Mouse (Mus musculus): ENCODE measurements around the gene Shisa3. TPM values are rescaled to one million over a fixed set of nuclear protein-coding genes. Genes with fewer than 3 reads are reported as not detected.

Shisa3 gene
- total RNA-seq, 2 experiments from 2014 or later = 1.2 to 1.4 TPM

DNA sequence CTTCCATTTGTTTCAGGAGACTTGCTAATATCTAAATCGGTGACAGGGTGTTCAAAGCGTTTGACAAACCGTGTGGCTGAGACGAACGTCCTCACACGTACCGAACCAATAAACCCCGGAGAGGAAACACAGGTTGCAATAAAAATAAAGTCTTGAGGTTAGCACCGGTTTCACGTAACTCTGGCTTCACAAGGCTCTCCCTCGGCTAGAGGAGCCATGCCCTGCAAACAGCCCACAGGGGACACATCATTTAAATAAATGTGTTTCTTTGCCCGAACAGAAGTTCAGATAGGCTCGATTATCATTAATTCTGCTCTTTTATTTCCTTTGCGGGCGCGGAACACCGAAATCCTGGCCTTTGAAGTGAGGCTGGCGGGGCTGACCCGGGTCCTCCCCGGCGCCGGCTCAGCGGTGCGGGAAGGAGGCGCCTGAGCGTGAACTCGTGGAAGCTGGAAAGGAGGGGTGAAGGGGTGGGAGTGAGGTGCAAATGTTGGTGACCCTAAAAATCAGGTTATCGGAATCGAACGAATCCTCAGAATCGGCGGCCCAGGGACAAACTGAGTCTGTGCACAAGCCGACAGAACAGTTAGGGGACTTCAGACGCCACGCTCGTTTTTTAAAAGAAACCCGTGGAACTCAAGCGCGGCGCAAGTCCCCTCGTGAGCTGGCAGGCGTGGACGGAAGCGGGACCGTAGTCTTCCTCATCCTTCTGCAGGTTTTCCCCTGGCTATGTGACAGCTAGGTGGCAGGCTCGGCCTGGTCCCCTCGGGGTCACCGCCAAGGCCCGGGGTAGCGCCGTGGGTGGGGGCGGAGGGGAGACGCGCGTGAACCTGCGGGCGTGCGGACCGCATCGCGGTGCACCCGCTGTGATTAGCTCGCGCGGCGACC, 522 bp upstream of the Shisa3 start:
- peak overlapping the region; percentile 76 for H3K4me3 ChIP-seq
- TF ChIP-seq CTCF (IDR thresholded peaks at IDR 0.05) = no peak
- peak; percentile 24 for DNase-seq
- intact Hi-C loops (cut with DNase I) = no loop called here
- no peak overlapping the region; the same call in 1 of the 2 replicates for H3K27ac ChIP-seq

DNA sequence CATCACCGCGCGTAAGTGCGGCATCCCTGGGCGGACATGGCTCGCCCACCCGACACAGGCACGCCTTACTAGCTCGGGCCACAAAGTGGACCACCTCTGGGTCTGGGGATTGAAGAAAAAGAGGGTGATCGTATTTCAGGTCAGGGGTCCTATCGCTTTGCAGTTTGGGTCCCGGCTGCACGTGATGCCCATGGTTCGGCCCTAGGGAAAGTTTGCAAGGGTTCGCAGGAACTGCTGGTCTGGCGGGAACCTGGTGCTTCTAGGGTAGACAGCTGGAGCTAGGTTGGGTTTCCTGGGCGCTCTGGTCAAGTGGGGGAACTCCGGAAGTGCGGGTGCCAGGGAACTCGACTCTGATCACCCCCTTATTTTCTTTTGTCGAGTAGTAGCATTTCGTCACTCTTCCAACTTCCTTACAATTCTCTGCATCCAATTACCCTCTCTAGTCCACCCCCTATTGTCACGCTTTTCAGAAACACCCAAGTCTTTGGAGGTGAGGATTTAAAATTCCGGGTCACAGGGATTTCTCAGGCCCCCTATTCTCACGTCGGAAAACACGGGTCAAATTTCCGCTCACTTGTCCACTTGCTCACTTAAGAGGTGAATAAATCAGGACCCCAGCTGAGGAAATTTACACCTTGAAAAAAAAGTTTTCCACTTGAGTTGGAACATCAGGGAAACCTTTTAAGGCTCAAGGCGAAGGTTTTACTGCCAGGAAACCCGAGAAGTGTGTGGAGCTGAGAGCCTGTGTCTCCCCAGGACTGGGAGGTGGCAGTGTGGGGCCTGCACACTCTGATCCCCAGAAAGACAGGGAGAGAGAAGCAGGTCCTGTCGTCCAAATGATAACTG, 1.2 kb downstream of the Shisa3 start:
- H3K27ac ChIP-seq = no peak overlapping the region; the same call in 1 of the 2 replicates
- intact Hi-C loops (cut with DNase I) = no loop called here
- H3K4me3 ChIP-seq = peak overlapping the region; percentile 76
- no peak for DNase-seq
- TF ChIP-seq CTCF (IDR thresholded peaks at IDR 0.05) = no peak

DNA sequence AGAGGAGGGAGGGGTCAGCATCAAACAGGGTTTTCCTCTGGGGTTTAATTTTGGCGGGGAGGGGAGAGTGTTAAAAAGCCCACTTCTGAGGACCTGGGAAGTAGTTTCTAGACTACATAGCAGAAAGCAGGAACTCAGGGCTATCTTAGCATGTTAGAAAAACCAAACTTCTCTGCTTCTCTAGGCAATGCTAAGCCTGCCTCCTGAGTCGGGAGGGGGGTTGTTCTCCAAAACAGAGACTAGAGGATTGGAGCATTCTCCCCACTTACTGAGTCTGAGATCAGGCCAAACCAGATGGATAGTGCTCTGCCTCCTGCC, 1.8 kb downstream of the Shisa3 start:
- TF ChIP-seq CTCF (IDR thresholded peaks at IDR 0.05) = no peak
- no peak for DNase-seq
- Histone ChIP-seq H3K27ac (no peak overlapping the region), H3K4me3 (no peak overlapping the region; the same call in 1 of the 2 replicates)
- intact Hi-C loops (cut with DNase I) = no loop called here

DNA sequence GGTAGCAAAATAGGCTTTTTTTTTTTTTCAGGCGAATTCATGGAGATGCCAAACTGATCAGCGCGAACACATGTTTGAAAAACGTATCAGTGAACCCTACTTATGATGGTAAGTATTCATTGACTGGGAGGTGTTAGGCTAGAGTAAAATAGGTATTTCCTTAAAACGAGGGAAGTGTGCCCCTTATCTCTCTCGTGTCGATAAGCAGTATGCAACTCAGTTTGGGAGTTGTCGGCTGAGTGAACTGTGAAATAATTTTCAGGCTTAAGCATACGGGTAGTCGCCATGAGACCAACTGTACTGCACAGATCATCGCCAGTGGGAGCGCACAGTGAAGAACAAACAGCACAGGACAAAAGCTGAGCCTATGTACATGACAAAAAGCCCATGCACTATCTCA, 13.5 kb downstream of the Shisa3 start:
- intact Hi-C loops (cut with DNase I) = no loop called here
- Histone ChIP-seq H3K4me3 (no peak overlapping the region), H3K27ac (no peak overlapping the region)
- DNase-seq = no peak
- no peak for TF ChIP-seq CTCF (IDR thresholded peaks at IDR 0.05)

DNA sequence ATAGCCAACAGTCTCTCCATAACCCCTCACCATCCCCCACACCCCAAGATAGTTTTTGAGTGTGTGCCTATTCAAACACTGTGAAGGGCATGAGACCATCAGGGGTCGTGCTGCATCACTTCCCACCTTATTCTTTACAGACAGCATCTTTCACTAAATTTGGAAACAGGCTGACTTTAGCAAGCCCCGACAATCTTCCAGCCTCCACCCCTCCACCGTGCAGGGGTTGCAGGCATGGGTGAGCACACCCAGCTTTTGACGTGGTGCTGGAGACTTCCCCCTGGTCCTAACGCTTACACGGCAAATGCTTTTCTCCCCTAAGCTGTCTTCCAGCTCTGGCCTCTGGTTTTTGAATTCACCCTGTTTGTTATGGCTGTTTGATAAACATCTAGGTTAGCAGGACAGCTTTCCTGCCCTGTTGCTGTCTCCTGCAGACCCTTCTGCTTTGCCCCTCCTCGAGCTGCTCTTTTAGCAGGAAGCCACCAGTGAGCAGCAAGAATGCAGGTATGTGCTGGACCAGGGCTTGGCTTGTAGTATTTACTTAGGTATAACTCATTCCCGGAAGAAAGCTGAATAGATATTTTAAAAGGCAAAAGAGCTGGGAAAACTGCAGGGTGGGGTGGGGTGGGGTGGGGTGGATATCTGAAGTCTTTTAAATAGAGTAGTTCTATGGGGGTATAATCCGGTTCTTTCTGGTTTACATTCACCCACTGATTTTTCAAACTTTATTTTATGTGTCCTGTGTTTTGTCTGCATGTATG, 20.7 kb downstream of the Shisa3 start:
- Histone ChIP-seq H3K4me3 (no peak overlapping the region), H3K27ac (no peak overlapping the region)
- no peak for TF ChIP-seq CTCF (IDR thresholded peaks at IDR 0.05)
- intact Hi-C loops (cut with DNase I) = no loop called here
- DNase-seq = no peak

DNA sequence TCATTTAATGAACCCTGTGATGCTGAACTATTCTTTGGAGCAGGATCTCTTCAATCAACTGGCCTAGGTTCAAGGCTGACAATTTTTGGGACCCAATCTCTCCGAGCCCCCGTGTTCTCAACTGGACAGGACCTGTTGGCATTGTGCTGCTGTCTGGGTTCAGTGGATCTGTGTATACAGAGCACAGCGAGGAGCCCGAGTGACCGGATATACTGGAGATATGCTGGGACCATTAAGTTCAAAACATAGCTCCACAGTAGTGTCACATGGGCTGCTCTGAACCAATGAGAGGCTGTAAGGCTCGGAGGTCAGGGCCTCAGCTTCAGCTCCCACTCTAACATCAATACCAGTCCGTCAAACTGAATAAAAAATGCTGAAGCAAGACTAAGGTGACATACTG, 21.8 kb downstream of the Shisa3 start:
- no peak for TF ChIP-seq CTCF (IDR thresholded peaks at IDR 0.05)
- Histone ChIP-seq H3K27ac (no peak overlapping the region), H3K4me3 (no peak overlapping the region)
- intact Hi-C loops (cut with DNase I) = no loop called here
- no peak for DNase-seq

DNA sequence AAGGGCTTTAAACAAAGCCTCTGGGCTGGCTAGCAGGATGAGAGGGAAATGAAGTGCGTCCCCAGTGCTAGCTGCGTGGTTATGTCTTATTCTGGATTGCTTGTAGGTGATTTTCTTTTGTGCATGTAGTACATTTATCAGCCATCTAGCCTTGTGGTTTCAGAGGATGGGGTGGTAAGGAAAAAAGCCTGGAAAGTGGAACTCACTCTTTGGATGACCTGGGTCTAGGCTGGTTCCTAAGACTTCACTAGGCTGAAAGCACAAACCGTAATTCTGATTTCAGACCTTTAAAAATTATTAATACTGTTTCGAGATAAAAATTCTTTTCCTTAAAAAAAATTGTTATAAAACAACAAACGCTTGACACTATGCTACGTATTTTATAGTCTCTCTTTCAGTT, 22.2 kb downstream of the Shisa3 start:
- no peak for TF ChIP-seq CTCF (IDR thresholded peaks at IDR 0.05)
- intact Hi-C loops (cut with DNase I) = no loop called here

DNA sequence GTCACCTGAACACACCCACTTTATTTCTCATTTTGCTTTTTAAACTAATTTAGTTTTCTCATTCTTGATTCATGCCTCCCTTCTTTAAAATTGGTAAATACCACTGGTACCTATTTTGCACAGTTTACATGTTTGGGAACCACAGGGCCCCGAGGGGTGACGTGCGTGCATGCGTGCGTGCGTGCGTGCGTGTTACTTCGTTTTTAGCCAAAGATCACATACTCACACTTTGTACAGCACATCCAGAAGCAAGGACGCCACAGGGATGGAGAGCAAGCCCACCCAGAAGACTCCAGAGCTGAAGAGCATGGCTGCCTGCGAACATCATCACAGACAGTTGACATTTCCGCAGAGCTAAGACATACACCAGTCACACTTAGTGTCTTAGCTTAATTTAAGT, 23.6 kb downstream of the Shisa3 start:
- Histone ChIP-seq H3K27ac (no peak overlapping the region), H3K4me3 (no peak overlapping the region)
- intact Hi-C loops (cut with DNase I) = no loop called here
- no peak for DNase-seq
- no peak for TF ChIP-seq CTCF (IDR thresholded peaks at IDR 0.05)

More for the DNA sequence above, 22.2 kb downstream of the Shisa3 start:
- Histone ChIP-seq H3K4me3 (no peak overlapping the region), H3K27ac (no peak overlapping the region)
- no peak for DNase-seq

DNA sequence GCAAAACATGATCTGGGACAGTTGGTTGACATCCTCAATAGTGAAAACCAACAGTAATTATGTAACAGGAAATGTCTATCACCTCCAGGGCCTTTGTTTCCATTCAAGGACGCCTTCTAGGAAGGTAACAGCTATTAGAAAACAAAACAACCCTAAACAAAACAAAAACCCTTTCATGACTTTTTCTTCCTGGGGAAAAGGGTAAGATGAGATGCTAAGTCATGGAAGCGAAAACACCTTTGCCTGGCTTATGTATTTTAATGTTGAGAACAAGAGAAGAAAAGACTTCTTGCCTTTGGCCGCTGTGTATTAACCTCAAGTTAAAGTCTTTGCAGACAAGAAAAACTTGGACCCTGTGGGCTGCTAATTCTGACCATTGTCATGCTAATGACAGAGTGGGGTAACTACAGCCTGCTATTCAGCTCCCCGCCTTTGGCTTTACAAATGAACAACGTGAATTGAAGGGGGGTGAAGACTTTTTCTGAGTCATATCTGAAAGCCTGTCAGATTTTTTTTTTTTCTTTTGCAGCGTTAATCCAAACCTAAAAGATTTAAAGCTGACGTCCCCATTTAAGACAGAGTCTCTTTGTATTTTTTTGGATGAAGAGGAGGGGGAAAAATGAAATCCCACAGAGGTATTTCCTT, 25.6 kb downstream of the Shisa3 start:
- Histone ChIP-seq H3K4me3 (no peak overlapping the region), H3K27ac (no peak overlapping the region)
- TF ChIP-seq CTCF (IDR thresholded peaks at IDR 0.05) = no peak
- intact Hi-C loops (cut with DNase I) = no loop called here
- DNase-seq = no peak

DNA sequence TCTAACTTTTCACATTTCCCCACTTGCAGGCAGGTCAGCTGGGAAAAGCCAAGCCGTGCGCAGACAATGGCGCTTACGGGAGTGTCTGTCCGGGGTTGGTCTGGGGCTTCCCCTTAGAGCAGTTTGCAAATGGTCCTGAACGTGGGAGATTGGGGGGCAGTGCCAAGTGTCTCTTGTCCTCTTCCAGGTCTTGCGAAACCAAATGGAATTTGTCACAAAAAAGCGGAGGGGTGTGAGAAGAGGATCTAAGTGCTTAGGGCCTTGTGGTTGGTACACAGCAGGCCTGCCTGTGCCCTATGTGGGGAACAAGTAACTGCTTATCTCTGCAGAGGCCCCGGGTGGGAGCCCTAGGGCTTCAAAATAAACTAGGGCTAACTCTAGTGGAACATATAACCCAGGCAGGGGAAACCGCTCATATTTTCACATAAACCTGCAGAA, 26.2 kb downstream of the Shisa3 start:
- no peak for TF ChIP-seq CTCF (IDR thresholded peaks at IDR 0.05)
- Histone ChIP-seq H3K4me3 (no peak overlapping the region), H3K27ac (no peak overlapping the region)
- intact Hi-C loops (cut with DNase I) = no loop called here
- no peak for DNase-seq

DNA sequence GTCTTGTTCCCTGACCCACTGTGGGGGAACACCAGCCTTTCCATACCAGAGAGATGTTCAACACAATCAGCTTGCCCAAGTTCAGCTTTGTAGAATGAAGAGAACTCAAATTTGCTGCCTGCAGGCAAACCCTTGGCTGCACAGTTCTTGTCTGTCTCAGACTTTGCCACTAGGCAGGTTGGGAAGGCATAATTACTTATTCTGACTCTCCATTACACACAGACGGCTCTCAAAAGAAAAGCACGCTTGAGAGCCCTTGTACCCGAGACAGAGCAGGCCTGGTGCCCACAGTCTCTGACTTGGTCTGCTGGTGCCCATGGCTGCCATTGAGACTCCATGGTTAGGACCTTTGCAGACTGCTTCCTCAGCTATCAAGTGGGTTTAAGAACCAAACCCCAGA, 26.7 kb downstream of the Shisa3 start:
- no peak for DNase-seq
- Histone ChIP-seq H3K4me3 (no peak overlapping the region), H3K27ac (no peak overlapping the region)
- intact Hi-C loops (cut with DNase I) = no loop called here
- TF ChIP-seq CTCF (IDR thresholded peaks at IDR 0.05) = no peak

DNA sequence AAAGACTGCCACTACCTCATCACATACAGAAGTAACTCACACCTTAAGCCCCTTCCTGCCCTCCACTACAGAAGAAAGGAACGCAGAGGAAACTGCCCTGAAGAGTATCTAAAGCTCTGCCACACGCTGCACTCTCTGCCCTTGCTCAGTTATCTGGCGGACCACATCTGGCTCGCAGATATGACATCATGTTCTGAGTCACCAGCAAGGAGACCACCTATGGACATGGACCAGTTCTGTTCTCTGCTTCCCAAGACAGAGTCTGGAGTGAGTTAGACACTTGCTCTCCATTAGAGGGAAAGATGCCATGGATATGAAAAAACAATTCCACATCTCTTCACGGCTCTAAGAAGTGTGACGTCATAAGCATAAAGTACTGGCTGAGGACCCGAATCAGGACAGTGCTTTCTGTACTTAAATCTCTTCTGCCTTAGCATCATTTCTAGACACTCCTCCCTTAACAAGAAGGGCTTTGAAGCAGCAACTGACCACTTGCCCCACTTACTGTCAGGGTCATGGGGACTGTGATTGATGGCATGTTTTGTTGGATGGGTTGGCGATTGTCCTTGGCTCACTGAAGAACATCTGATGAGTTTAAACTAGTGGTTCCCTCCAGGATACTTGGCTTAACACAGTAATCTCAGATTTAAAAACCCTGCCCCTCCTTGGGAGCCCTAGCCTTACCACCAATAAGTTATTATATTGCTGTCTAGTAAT, 33.1 kb downstream of the Shisa3 start:
- no peak for DNase-seq
- Histone ChIP-seq H3K27ac (no peak overlapping the region), H3K4me3 (no peak overlapping the region)
- intact Hi-C loops (cut with DNase I) = no loop called here
- TF ChIP-seq CTCF (IDR thresholded peaks at IDR 0.05) = no peak

Measured in gastrocnemius, adult 2 months (tissue).